Mouse (Mus musculus) forebrain, postnatal 0 days (tissue): ENCODE data around the gene Arap2. TPM values are rescaled to one million over a fixed set of nuclear protein-coding genes. Genes with fewer than 3 reads are reported as not detected.

Experiments used
- ATAC-seq: fragments of 200-750 bp; cut with Nextera tagmentation; 2 replicates; pipeline ENCODE4 v1.8.0; 2017; ENCODE audit warnings: mild to moderate bottlenecking, moderate library complexity
- DNase-seq: peaks from one replicate; pipeline ENCODE4 v3.0.0-alpha.2; 2015
- H3K27ac ChIP-seq: fragments of 300-500 bp; sonication (generic); 2 replicates; pipeline ENCODE4 v1.5.1; 2014; ENCODE audit warnings: low read depth, mild to moderate bottlenecking, antibody characterized with exemption, low read length, moderate library complexity, mixed read lengths
- H3K27me3 ChIP-seq: fragments of 300-500 bp; sonication (generic); 2 replicates; pipeline ENCODE4 v1.6.1; 2014; ENCODE audit warnings: mild to moderate bottlenecking, low read length, mixed read lengths; ENCODE audit not compliant: insufficient read depth
- H3K36me3 ChIP-seq: fragments of 300-500 bp; sonication (generic); 2 replicates; pipeline ENCODE4 v1.6.1; 2014; ENCODE audit warnings: mild to moderate bottlenecking, moderate library complexity; ENCODE audit not compliant: insufficient read depth
- H3K4me1 ChIP-seq: fragments of 300-500 bp; sonication (generic); 2 replicates; pipeline ENCODE4 v1.6.1; 2014; ENCODE audit warnings: antibody characterized with exemption; ENCODE audit not compliant: insufficient read depth
- H3K4me2 ChIP-seq: fragments of 300-500 bp; sonication (generic); 2 replicates; pipeline ENCODE4 v1.6.1; 2014; ENCODE audit warnings: low read depth, mild to moderate bottlenecking, moderate library complexity
- H3K4me3 ChIP-seq: fragments of 300-500 bp; sonication (generic); 2 replicates; pipeline ENCODE4 v1.5.1; 2014; ENCODE audit warnings: low read depth, low read length, mixed read lengths
- H3K9ac ChIP-seq: fragments of 300-500 bp; sonication (generic); 2 replicates; pipeline ENCODE4 v1.6.1; 2014; ENCODE audit warnings: mild to moderate bottlenecking
- H3K9me3 ChIP-seq: fragments of 300-500 bp; sonication (generic); 2 replicates; pipeline ENCODE4 v1.6.1; 2016; ENCODE audit warnings: low read length
- CTCF ChIP-seq: sonication (generic); IDR thresholded peaks from 2 replicates; pipeline ENCODE4 v1.5.1; 2016; ENCODE audit warnings: antibody characterized with exemption, control low read depth, low read depth
- WGBS: fragments of 180-500 bp; shearing (Covaris S2); extraction: QIAGEN DNeasy Blood & Tissue Kit; methylation state at CpG from one replicate; pipeline ENCODE4 v1.1.7; 2014; 5-methylcytosine and 5-hydroxymethylcytosine counted together
- polyA plus RNA-seq: library from polyadenylated mRNA; unstranded; fragments of >200 nt; fragmentation: Nextera tagmentation; extraction: Ambion mirVana; gene quantifications from 2 replicates; pipeline ENCODE4 v1.2.1, GENCODE M21; 2015
- total RNA-seq: library from RNA; depleted of rRNA; stranded (reverse); fragments of >200 nt; gene quantifications from 2 replicates; pipeline ENCODE4 v1.2.3, GENCODE M21; 2014; rRNA removed

The Arap2 gene
- 18.8 and 22.2 TPM in 2 replicates for total RNA-seq
- polyA plus RNA-seq = 6.8 and 8.4 TPM in 2 replicates

- ATAC-seq (peak; percentile 87), DNase-seq (peak; percentile 36)
- Histone ChIP-seq H3K4me1 (no peaks in the 10 kb centered on the region), H3K4me2 (peak within 1 kb of the TSS; percentile 83), H3K9me3 (no peaks in the 10 kb centered on the region), H3K27me3 (no peaks in the 10 kb centered on the region), H3K27ac (peak within 1 kb of the TSS; percentile 29; the same call in 1 of the 2 replicates), H3K36me3 (no peaks in the 10 kb centered on the region), H3K4me3 (peak within 1 kb of the TSS; percentile 67), H3K9ac (peak within 1 kb of the TSS; percentile 62)
- WGBS = under 1% methylated on average over 98 of the region's 106 CpGs
- TF ChIP-seq CTCF = no peak
Observed at GRCm38 (mm10) chr5:62765784-62766701, at the start of gene Arap2. Gene Arap2, minus strand, starts transcription at chr5:62766159.

- 73% methylated on average over 1 of the region's 1 CpGs for WGBS
- H3K4me1 ChIP-seq = 0 out of 2 replicates have a peak, but pooled peaks cover 2% of the 10 kb centered on the region
- no peaks in the 10 kb centered on the region for H3K27me3 ChIP-seq
- no peak overlapping the region for H3K4me2 ChIP-seq
- no peak overlapping the region for H3K27ac ChIP-seq
- no peak for DNase-seq
- no peak for TF ChIP-seq CTCF
- no peaks in the 10 kb centered on the region for H3K9me3 ChIP-seq
- no peak overlapping the region for H3K4me3 ChIP-seq
- no peak overlapping the region for H3K9ac ChIP-seq
- no peaks in the 10 kb centered on the region for H3K36me3 ChIP-seq
- no peak for ATAC-seq
Observed at GRCm38 (mm10) chr5:62815741-62816140, 49.8 kb upstream of the Arap2 start.

DNA sequence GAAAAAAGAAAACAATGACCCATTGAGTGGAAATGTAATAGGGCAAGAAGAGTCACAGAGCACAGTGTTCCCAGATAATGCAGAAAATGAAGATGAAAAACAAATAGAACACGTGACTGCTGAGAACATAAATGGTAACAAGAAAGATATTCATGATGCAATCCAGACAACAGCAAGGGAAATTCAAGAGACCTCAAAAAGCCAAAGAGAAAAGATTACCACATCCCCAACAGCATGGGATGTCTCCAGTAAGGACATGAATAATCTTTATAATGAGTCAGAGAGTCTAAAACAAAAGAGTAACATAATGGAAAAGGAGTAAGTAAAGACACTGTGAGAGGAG is 48.1 kb upstream of the Arap2 start:
- no peaks in the 10 kb centered on the region for H3K9me3 ChIP-seq
- H3K27me3 ChIP-seq = no peaks in the 10 kb centered on the region
- no peak overlapping the region for H3K4me3 ChIP-seq
- no peaks in the 10 kb centered on the region for H3K36me3 ChIP-seq
- no peak for TF ChIP-seq CTCF
- DNase-seq = no peak
- no peak overlapping the region for H3K4me2 ChIP-seq
- H3K4me1 ChIP-seq = 0 out of 2 replicates have a peak, but pooled peaks cover 2% of the 10 kb centered on the region
- H3K9ac ChIP-seq = no peak overlapping the region
- 50% methylated on average over 1 of the region's 1 CpGs for WGBS
- peak overlapping the region; percentile 45 for H3K27ac ChIP-seq
- peak; percentile 44; the same call in 1 of the 2 replicates for ATAC-seq

GRCm38 (mm10) chr5:62813402-62814071 is 47.6 kb upstream of the Arap2 start, which contains the start of gene Dthd1:
Gene Dthd1, plus strand, starts transcription at chr5:62813823.
- no peaks in the 10 kb centered on the region for H3K27me3 ChIP-seq
- peak; percentile 93 for ATAC-seq
- no peaks in the 10 kb centered on the region for H3K36me3 ChIP-seq
- peak; percentile 45 for DNase-seq
- H3K9me3 ChIP-seq = 0 out of 2 replicates have a peak, but pooled peaks cover 3% of the 10 kb centered on the region
- WGBS = 47% methylated on average over 6 of the region's 6 CpGs
- peak within 1 kb of the TSS; percentile 45 for H3K27ac ChIP-seq
- H3K4me3 ChIP-seq = no peak within 1 kb of the TSS
- no peak within 1 kb of the TSS for H3K9ac ChIP-seq
- no peak for TF ChIP-seq CTCF
- H3K4me1 ChIP-seq = 0 out of 2 replicates have a peak, but pooled peaks cover 2% of the 10 kb centered on the region
- no peak within 1 kb of the TSS for H3K4me2 ChIP-seq

GRCm38 (mm10) chr5:62792776-62793175 is 26.8 kb upstream of the Arap2 start:
- Histone ChIP-seq H3K27me3 (no peaks in the 10 kb centered on the region), H3K4me2 (no peak overlapping the region), H3K9ac (no peak overlapping the region), H3K27ac (no peak overlapping the region), H3K36me3 (no peaks in the 10 kb centered on the region), H3K9me3 (no peaks in the 10 kb centered on the region), H3K4me3 (no peak overlapping the region), H3K4me1 (no peaks in the 10 kb centered on the region)
- no peak for TF ChIP-seq CTCF
- no peak for DNase-seq
- no peak for ATAC-seq
- WGBS = 95% methylated on average over 1 of the region's 1 CpGs

GRCm38 (mm10) chr5:62790921-62791564 is 25.1 kb upstream of the Arap2 start:
- H3K27ac ChIP-seq = no peak overlapping the region
- WGBS = 95% methylated on average over 5 of the region's 5 CpGs
- no peak for TF ChIP-seq CTCF
- H3K36me3 ChIP-seq = no peaks in the 10 kb centered on the region
- no peak for DNase-seq
- no peak for ATAC-seq
- H3K4me1 ChIP-seq = no peaks in the 10 kb centered on the region
- H3K4me3 ChIP-seq = no peak overlapping the region
- H3K9ac ChIP-seq = no peak overlapping the region
- H3K9me3 ChIP-seq = no peaks in the 10 kb centered on the region
- H3K27me3 ChIP-seq = no peaks in the 10 kb centered on the region
- no peak overlapping the region for H3K4me2 ChIP-seq
